Mouse (Mus musculus) hindbrain, embryonic 11.5 days (tissue): Measurements from ENCODE around the gene Vwf. TPM values are rescaled to one million over a fixed set of nuclear protein-coding genes. Genes with fewer than 3 reads are reported as not detected.
A peak's percentile ranks its signal among the peaks of the same experiment; 100 is the strongest.

Experiments
- ATAC-seq: fragments of 200-750 bp; cut with Nextera tagmentation; 2 replicates; pipeline ENCODE4 v1.8.0; 2017; ENCODE audit warnings: mild to moderate bottlenecking, moderate TSS enrichment, moderate library complexity; ENCODE audit not compliant: low FRiP score
- DNase-seq: peaks from one replicate; pipeline ENCODE4 v3.0.0-alpha.2; 2015; ENCODE audit warnings: low spot score
- H3K27ac ChIP-seq: fragments of 300-500 bp; sonication (generic); 2 replicates; pipeline ENCODE4 v1.5.1; 2014; ENCODE audit warnings: mild to moderate bottlenecking, low read depth, low read length
- H3K27me3 ChIP-seq: fragments of 300-500 bp; sonication (generic); 2 replicates; pipeline ENCODE4 v1.6.1; 2014; ENCODE audit warnings: mild to moderate bottlenecking, low read length, moderate library complexity, mixed read lengths; ENCODE audit not compliant: control insufficient read depth, insufficient read depth
- H3K36me3 ChIP-seq: fragments of 300-500 bp; sonication (generic); 2 replicates; pipeline ENCODE4 v1.6.1; 2014; ENCODE audit warnings: mild to moderate bottlenecking, low read length, moderate library complexity, mixed read lengths; ENCODE audit not compliant: control insufficient read depth, insufficient read depth
- H3K4me1 ChIP-seq: fragments of 300-500 bp; sonication (generic); replicated peaks from 2 replicates; pipeline ENCODE4 v1.6.1; 2014; ENCODE audit warnings: low read length, mixed read lengths; ENCODE audit not compliant: control insufficient read depth, insufficient read depth
- H3K4me2 ChIP-seq: fragments of 300-500 bp; sonication (generic); replicated peaks from 2 replicates; pipeline ENCODE4 v1.6.1; 2014; ENCODE audit warnings: mild to moderate bottlenecking, low read depth, low read length
- H3K4me3 ChIP-seq: fragments of 300-500 bp; sonication (generic); 2 replicates; pipeline ENCODE4 v1.5.1; 2014; ENCODE audit warnings: low read depth, low read length
- H3K9ac ChIP-seq: fragments of 300-500 bp; sonication (generic); 2 replicates; pipeline ENCODE4 v1.6.1; 2014; ENCODE audit warnings: low read depth, low read length
- H3K9me3 ChIP-seq: fragments of 300-500 bp; sonication (generic); 2 replicates; pipeline ENCODE4 v1.6.1; 2016; ENCODE audit warnings: low read length; ENCODE audit not compliant: control insufficient read depth
- WGBS: fragments of 180-500 bp; shearing (Covaris S2); extraction: QIAGEN DNeasy Blood & Tissue Kit; methylation state at CpG from one replicate; pipeline ENCODE4 v1.1.7; 2014; 5-methylcytosine and 5-hydroxymethylcytosine counted together
- polyA plus RNA-seq: library from polyadenylated mRNA; unstranded; fragments of >200 nt; fragmentation: Nextera tagmentation; extraction: Ambion mirVana; gene quantifications from 2 replicates; pipeline ENCODE4 v1.2.1, GENCODE M21; 2014

Gene Vwf
- polyA plus RNA-seq, 1 experiment from 2014 or later: 10.3 TPM

GRCm38 (mm10) chr6:125651335-125651734, 104.8 kb downstream of the Vwf start:
- Histone ChIP-seq H3K4me3 (no peak overlapping the region), H3K36me3 (no peaks in the 10 kb centered on the region), H3K9me3 (no peaks in the 10 kb centered on the region), H3K9ac (no peak overlapping the region), H3K27ac (no peak overlapping the region), H3K4me1 (no peaks in the 10 kb centered on the region), H3K4me2 (no peak overlapping the region), H3K27me3 (no peaks in the 10 kb centered on the region)
- WGBS: 84% methylated on average over 3 of the region's 3 CpGs
- ATAC-seq (no peak), DNase-seq (no peak)

GRCm38 (mm10) chr6:125653416-125653815, 106.8 kb downstream of the Vwf start:
- ATAC-seq: no peak
- H3K27ac ChIP-seq: no peak overlapping the region
- 77% methylated on average over 1 of the region's 1 CpGs for WGBS

GRCm38 (mm10) chr6:125656921-125657320, 110.3 kb downstream of the Vwf start:
- ATAC-seq: no peak

More at GRCm38 (mm10) chr6:125653416-125653815, 106.8 kb downstream of the Vwf start:
- H3K4me2 ChIP-seq: no peak overlapping the region
- no peak overlapping the region for H3K4me3 ChIP-seq
- H3K27me3 ChIP-seq: no peaks in the 10 kb centered on the region
- H3K9me3 ChIP-seq: no peaks in the 10 kb centered on the region
- DNase-seq: no peak
- no peaks in the 10 kb centered on the region for H3K36me3 ChIP-seq
- H3K4me1 ChIP-seq: no peaks in the 10 kb centered on the region
- no peak overlapping the region for H3K9ac ChIP-seq

GRCm38 (mm10) chr6:125657966-125658365, 111.4 kb downstream of the Vwf start:
- DNase-seq: no peak
- H3K27ac ChIP-seq: no peak overlapping the region
- WGBS: 91% methylated on average over 5 of the region's 5 CpGs

More at GRCm38 (mm10) chr6:125656921-125657320, 110.3 kb downstream of the Vwf start:
- Histone ChIP-seq H3K9ac (no peak overlapping the region), H3K36me3 (no peaks in the 10 kb centered on the region), H3K27me3 (no peaks in the 10 kb centered on the region), H3K4me3 (no peak overlapping the region), H3K4me2 (no peak overlapping the region), H3K27ac (no peak overlapping the region), H3K4me1 (no peaks in the 10 kb centered on the region), H3K9me3 (no peaks in the 10 kb centered on the region)
- DNase-seq: no peak
- 92% methylated on average over 13 of the region's 13 CpGs for WGBS

GRCm38 (mm10) chr6:125661106-125661877, 114.7 kb downstream of the Vwf start:
- peak; percentile 86 for DNase-seq
- Histone ChIP-seq H3K4me2 (no peak overlapping the region), H3K36me3 (no peaks in the 10 kb centered on the region), H3K9me3 (no peaks in the 10 kb centered on the region), H3K4me1 (no peaks in the 10 kb centered on the region), H3K9ac (no peak overlapping the region), H3K4me3 (no peak overlapping the region), H3K27ac (no peak overlapping the region), H3K27me3 (no peaks in the 10 kb centered on the region)
- WGBS: 46% methylated on average over 14 of the region's 14 CpGs
- peak; percentile 65; the same call in 1 of the 2 replicates for ATAC-seq

More at GRCm38 (mm10) chr6:125657966-125658365, 111.4 kb downstream of the Vwf start:
- ATAC-seq: no peak
- no peak overlapping the region for H3K4me3 ChIP-seq
- H3K27me3 ChIP-seq: no peaks in the 10 kb centered on the region
- H3K4me1 ChIP-seq: no peaks in the 10 kb centered on the region
- H3K36me3 ChIP-seq: no peaks in the 10 kb centered on the region
- no peak overlapping the region for H3K4me2 ChIP-seq
- no peak overlapping the region for H3K9ac ChIP-seq
- H3K9me3 ChIP-seq: no peaks in the 10 kb centered on the region

- Histone ChIP-seq H3K9ac (no peak overlapping the region), H3K27ac (no peak overlapping the region), H3K36me3 (no peaks in the 10 kb centered on the region), H3K9me3 (no peaks in the 10 kb centered on the region), H3K4me1 (no peaks in the 10 kb centered on the region), H3K4me2 (no peak overlapping the region), H3K27me3 (no peaks in the 10 kb centered on the region), H3K4me3 (no peak overlapping the region)
- WGBS: 84% methylated on average over 2 of the region's 2 CpGs
- ATAC-seq (no peak), DNase-seq (no peak)
Measured at GRCm38 (mm10) chr6:125663906-125664305, 117.3 kb downstream of the Vwf start.

GRCm38 (mm10) chr6:125671835-125672234, 125.3 kb downstream of the Vwf start:
- 92% methylated on average over 3 of the region's 3 CpGs for WGBS
- H3K9ac ChIP-seq: no peak overlapping the region

GRCm38 (mm10) chr6:125678492-125678891, 131.9 kb downstream of the Vwf start:
- no peaks in the 10 kb centered on the region for H3K27me3 ChIP-seq
- no peak for DNase-seq
- H3K36me3 ChIP-seq: no peaks in the 10 kb centered on the region
- ATAC-seq: no peak
- no peak overlapping the region for H3K4me3 ChIP-seq
- WGBS: 58% methylated on average over 1 of the region's 1 CpGs
- no peak overlapping the region for H3K4me2 ChIP-seq
- H3K27ac ChIP-seq: no peak overlapping the region
- H3K4me1 ChIP-seq: no peaks in the 10 kb centered on the region
- H3K9ac ChIP-seq: no peak overlapping the region
- no peaks in the 10 kb centered on the region for H3K9me3 ChIP-seq

More at GRCm38 (mm10) chr6:125671835-125672234, 125.3 kb downstream of the Vwf start:
- no peaks in the 10 kb centered on the region for H3K27me3 ChIP-seq
- DNase-seq (no peak), ATAC-seq (no peak)
- no peak overlapping the region for H3K27ac ChIP-seq
- no peaks in the 10 kb centered on the region for H3K9me3 ChIP-seq
- no peaks in the 10 kb centered on the region for H3K4me1 ChIP-seq
- no peak overlapping the region for H3K4me2 ChIP-seq
- no peak overlapping the region for H3K4me3 ChIP-seq
- no peaks in the 10 kb centered on the region for H3K36me3 ChIP-seq

- ATAC-seq: no peak
- no peaks in the 10 kb centered on the region for H3K4me1 ChIP-seq
- WGBS: 87% methylated on average over 11 of the region's 11 CpGs
Measured at GRCm38 (mm10) chr6:125680613-125681012, 134.0 kb downstream of the Vwf start.

More at GRCm38 (mm10) chr6:125680613-125681012, 134.0 kb downstream of the Vwf start:
- DNase-seq: no peak
- Histone ChIP-seq H3K4me3 (no peak overlapping the region), H3K27ac (no peak overlapping the region), H3K9ac (no peak overlapping the region), H3K27me3 (no peaks in the 10 kb centered on the region), H3K4me2 (no peak overlapping the region), H3K36me3 (no peaks in the 10 kb centered on the region), H3K9me3 (no peaks in the 10 kb centered on the region)
